Mouse (Mus musculus): ENCODE data around the gene Pnp. TPM values are rescaled to one million over a fixed set of nuclear protein-coding genes. Genes with fewer than 3 reads are reported as not detected.

Gene Pnp
- total RNA-seq, 2 experiments from 2014 or later: 4.6 to 6.8 TPM

Other genes starting within 250 kb of the Pnp start
- gene Olfr747, start 237.9 kb upstream of the Pnp start, total RNA-seq (2021): not detected
- not detected for gene Olfr748, start 223.7 kb upstream of the Pnp start, total RNA-seq (2021)
- gene Olfr749, start 186.0 kb upstream of the Pnp start, total RNA-seq (2021): not detected
- gene Ttc5, start 145.6 kb upstream of the Pnp start, total RNA-seq (2021): 10 to 100 TPM; 12.0 to 12.3 TPM
- under 1 TPM in 1 of 2 experiments, not detected in 1; 0.72 TPM for gene Ccnb1ip1, start 123.3 kb upstream of the Pnp start, total RNA-seq (2021)
- gene Parp2, start 123.2 kb upstream of the Pnp start, total RNA-seq (2021): 1 to 10 TPM; 9.3 to 10.0 TPM
- gene Tep1, start 60.5 kb upstream of the Pnp start, total RNA-seq (2021): 10 to 100 TPM in 1 of 2 experiments, 1 to 10 TPM in 1; 9.4 to 10.3 TPM
- 100 to 1,000 TPM; 101 to 192 TPM for gene Klhl33, start 33.6 kb upstream of the Pnp start, total RNA-seq (2021)
- gene Osgep, start 6.2 kb upstream of the Pnp start, total RNA-seq (2021): 10 to 100 TPM; 40.0 to 42.1 TPM
- 10 to 100 TPM; 32.7 to 33.4 TPM for gene Apex1, start 6.1 kb upstream of the Pnp start, total RNA-seq (2021)
- gene Pip4p1, start 226 bp upstream of the Pnp start, total RNA-seq (2021): 10 to 100 TPM; 12.6 to 16.4 TPM
- 1 to 10 TPM; 4.6 to 6.6 TPM for gene Gm49342, start 13.4 kb downstream of the Pnp start, total RNA-seq (2021)
- gene Pnp2, start 24.9 kb downstream of the Pnp start, total RNA-seq (2021): under 1 TPM; 0.29 to 0.49 TPM
- not detected for gene Rnase10, start 76.7 kb downstream of the Pnp start, total RNA-seq (2021)
- gene Rnase9, start 110.8 kb downstream of the Pnp start, total RNA-seq (2021): not detected
- not detected for gene Rnase11, start 119.1 kb downstream of the Pnp start, total RNA-seq (2021)
- not detected for gene Rnase12, start 126.6 kb downstream of the Pnp start, total RNA-seq (2021)
- gene Olfr750, start 143.4 kb downstream of the Pnp start, total RNA-seq (2021): not detected
- 10 to 100 TPM; 46.5 to 51.1 TPM for gene Rnase4, start 160.0 kb downstream of the Pnp start, total RNA-seq (2021)
- 1 to 10 TPM; 3.6 to 3.8 TPM for gene Ang, start 160.1 kb downstream of the Pnp start, total RNA-seq (2021)
- not detected for gene Eddm3b, start 183.3 kb downstream of the Pnp start, total RNA-seq (2021)
- gene Rnase6, start 192.8 kb downstream of the Pnp start, total RNA-seq (2021): under 1 TPM; 0.18 to 0.64 TPM
- gene Rnase1, start 215.7 kb downstream of the Pnp start, total RNA-seq (2021): not detected
- gene Rnase2b, start 231.2 kb downstream of the Pnp start, total RNA-seq (2021): not detected

Data from gastrocnemius, postnatal 14 days (tissue).